Mouse (Mus musculus): Measurements from ENCODE around the gene Cd300ld2.
A peak's percentile ranks its signal among the peaks of the same experiment; 100 is the strongest.
"Not testable (repeated sequence)": the region's sequence is repeated elsewhere in the genome, so short reads cannot be mapped to it uniquely, and the experiment has no call there.

Cd300ld2 gene

DNA sequence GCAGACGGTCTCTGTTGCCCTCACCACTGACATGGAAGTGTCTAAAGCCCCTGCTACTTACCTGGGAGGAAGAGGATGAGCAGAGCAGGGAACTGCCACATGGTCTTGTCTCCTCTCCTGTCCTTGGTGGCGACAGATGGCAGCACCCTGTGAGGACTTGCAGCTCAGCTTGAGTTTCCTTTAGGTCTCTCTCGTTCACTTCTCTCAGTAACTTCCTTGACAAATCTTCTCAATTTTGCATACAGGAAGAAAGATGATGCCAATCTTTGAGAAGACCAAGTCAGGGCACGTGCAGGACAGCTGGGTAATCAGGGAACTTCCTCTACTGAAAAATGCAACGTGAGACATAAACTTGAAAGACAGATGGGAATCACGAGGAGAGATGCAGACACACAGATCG is at the start of gene Cd300ld2:
TSS of gene Cd300ld2 (minus strand) at position 101 of the 400 bp plus-strand sequence.
- not testable (repeated sequence) for DNase-seq (ENCODE audit: low spot score in 2 of 2)

DNA sequence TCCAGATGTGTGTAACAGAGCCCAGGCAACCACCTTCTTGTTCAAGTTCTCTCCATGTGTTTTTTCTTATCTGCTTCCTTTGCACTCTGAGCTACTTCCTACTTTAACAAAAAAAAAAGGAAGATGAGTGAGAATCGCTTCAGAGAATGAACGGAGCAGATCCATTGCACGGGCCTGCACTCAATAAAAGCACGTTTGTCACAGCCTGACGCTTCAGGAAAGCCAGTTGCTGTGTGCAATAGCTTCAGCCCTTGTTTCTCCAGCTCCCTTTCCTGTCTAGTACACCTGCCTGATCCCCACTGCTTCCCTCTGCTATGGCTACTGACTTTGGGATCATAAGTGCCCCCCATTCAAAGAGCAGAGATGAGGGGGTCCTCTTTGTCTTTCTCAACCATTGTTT is 46.1 kb upstream of the Cd300ld2 start, which contains the start of gene Cd300e:
TSS of gene Cd300e (minus strand) at position 101 of the 400 bp plus-strand sequence.
- DNase-seq (ENCODE audit: low spot score in 2 of 2), result no peak

DNA sequence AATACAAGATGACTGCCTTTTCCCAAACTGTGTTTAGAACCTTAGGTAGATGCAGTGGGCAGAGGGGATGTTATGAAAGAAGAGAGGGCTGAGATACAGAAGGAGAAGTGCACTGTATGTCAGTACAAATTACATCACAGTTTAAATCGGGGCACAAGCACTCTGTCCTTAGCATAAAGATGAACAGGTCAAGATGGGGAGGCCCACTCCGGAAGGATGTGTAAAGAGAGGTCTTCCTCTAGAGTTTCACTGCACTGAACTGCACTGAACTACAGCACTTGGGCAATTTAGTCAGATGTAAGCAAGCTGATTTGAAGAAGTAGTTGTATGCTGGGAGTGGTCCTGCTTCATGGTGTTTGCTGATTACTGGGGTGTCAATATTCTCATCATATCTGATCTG is 43.8 kb upstream of the Cd300ld2 start:
- no peak for DNase-seq (ENCODE audit: low spot score in 2 of 2)

DNA sequence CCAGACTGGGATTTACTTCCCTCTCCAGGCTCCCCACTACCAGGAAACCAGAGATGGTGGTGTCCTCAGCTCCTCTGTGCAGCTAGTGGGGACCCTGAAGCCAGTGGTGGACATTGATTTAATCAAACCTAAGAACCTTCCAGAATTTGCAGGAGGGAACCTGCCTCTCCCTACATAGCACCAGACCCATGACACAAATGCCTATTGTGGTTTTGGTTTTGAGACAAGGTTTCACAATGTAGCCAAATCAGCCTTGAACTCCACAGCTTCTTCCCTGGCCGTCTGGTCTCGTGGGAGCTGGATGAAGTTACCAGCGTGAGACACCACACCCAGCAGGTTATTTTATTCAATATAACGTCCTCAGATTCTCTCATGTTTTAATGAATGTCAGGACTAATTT is 42.7 kb upstream of the Cd300ld2 start:
- DNase-seq (ENCODE audit: low spot score in 2 of 2), result no peak

DNA sequence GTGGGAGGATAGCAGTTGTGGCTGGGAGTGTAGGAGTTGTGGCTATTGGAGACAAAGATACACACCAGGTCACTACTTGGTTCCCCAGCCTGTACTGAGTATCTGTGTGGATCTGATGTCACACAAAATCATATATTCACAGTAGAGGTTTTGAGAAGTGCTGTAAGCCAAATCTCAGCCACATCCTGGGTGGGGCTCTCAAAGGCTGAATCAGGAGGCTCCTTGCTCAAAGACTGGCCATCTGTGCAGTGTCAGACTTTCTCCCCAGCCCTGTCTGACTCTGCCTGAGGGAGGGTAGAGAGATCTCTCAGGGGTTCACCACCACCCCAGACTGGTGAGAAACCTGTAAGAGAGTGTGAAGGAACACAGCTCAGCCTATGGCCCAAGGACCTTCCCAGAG is 38.5 kb upstream of the Cd300ld2 start:
- no peak for DNase-seq (ENCODE audit: low spot score in 2 of 2)

DNA sequence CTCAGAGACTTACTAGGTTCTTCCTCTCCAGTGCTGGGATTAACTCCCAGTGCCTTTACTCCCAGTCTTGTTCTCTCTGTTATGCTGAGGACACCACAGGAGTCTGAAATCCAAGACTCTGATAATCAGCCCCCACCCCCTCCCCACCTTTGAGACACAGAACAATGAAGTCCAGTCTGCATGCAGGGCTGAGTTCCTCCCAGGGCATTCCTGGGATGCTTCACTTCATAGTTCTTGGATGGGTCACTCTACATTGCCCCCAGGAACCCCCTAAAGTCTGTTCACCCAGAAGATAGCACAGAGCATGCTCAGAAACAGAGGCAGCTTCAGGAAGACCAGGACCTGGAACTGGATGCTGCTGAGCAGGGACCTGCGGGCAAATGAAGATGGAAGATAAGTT is 37.0 kb upstream of the Cd300ld2 start:
- DNase-seq (ENCODE audit: low spot score in 2 of 2), result no peak

DNA sequence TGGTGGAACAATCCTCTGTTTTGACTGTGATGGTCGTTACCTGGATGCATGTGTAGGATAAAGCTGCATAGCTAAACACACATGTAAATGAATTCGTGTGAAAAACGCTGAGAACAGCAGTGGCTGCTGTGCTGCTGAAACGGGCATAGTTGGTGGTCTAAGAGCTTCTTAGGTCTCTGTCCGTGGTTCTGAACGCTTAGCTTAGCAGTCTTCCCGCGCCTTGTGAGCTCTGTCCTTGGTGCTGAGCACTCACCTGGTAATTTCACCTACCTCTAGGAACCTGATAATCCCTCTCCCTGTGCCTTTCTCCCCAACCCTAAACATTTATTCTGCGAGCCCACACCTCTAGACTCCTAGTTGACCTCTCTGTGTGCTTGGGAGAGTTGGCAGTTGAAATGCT is 36.2 kb upstream of the Cd300ld2 start:
- peak; percentile 25 to 68 for DNase-seq (ENCODE audit: low spot score in 2 of 2)

DNA sequence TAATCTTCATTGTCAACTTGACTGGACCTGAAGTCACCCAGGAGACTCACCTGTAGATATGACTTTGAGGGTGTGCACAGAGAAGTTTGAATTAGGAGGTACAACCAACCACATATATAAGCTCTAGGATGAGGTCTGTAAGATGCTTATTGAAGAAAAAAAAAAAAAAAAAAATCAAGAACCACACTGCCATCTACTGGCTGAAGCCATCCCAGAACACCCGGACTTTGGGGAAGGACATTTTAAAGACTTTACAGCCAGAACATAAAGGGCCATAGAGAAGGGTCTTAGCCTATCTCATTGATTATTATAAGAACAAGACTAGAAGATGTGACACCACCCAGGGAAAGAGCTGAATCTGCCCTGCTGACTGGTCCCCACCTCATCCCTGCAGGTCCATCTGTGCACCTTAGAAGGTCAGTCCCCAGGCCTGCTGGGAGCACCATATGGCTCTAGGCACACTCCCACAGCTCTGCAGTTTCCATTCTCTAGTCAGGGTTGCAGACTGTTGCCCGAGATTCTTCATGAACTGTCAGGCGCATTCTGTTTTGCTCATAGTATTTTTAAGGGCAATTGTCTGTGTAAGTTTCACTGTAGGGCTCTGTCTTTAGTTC is 33.4 kb upstream of the Cd300ld2 start:
- no peak for DNase-seq (ENCODE audit: low spot score in 2 of 2)

DNA sequence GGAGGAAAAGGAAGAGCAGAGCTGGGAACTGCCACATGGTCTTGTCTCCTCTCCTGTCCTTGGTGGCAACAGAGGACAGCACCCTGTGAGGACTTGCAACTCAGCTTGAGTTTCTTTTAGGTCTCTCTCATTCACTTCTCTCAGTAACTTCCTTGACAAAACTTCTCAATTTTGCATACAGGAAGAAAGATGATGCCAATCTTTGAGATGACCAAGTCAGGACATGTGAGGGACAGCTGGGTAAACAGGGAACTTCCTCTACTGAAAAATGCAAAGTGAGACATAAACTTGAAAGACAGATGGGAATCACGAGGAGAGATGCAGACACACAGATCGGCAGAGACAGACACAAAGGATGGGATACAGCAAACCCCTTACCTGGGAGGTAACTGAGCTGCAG is 32.3 kb upstream of the Cd300ld2 start, which contains the start of gene Cd300ld3:
TSS of gene Cd300ld3 (minus strand) at position 151 of the 400 bp plus-strand sequence.
- no peak for DNase-seq (ENCODE audit: low spot score in 2 of 2)

DNA sequence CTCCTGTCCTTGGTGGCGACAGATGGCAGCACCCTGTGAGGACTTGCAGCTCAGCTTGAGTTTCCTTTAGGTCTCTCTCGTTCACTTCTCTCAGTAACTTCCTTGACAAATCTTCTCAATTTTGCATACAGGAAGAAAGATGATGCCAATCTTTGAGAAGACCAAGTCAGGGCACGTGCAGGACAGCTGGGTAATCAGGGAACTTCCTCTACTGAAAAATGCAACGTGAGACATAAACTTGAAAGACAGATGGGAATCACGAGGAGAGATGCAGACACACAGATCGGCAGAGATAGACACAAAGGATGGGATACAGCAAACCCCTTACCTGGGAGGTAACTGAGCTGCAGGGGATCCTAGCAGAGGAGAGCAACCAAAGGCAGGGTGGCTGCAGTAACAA is 21.7 kb upstream of the Cd300ld2 start, which contains the start of gene Cd300ld5:
TSS of gene Cd300ld5 (minus strand) at position 101 of the 400 bp plus-strand sequence.
- not testable (repeated sequence) for DNase-seq (ENCODE audit: low spot score in 2 of 2)

DNA sequence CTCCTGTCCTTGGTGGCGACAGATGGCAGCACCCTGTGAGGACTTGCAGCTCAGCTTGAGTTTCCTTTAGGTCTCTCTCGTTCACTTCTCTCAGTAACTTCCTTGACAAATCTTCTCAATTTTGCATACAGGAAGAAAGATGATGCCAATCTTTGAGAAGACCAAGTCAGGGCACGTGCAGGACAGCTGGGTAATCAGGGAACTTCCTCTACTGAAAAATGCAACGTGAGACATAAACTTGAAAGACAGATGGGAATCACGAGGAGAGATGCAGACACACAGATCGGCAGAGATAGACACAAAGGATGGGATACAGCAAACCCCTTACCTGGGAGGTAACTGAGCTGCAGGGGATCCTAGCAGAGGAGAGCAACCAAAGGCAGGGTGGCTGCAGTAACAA is 10.9 kb upstream of the Cd300ld2 start, which contains the start of gene Cd300ld4:
TSS of gene Cd300ld4 (minus strand) at position 101 of the 400 bp plus-strand sequence.
- not testable (repeated sequence) for DNase-seq (ENCODE audit: low spot score in 2 of 2)

DNA sequence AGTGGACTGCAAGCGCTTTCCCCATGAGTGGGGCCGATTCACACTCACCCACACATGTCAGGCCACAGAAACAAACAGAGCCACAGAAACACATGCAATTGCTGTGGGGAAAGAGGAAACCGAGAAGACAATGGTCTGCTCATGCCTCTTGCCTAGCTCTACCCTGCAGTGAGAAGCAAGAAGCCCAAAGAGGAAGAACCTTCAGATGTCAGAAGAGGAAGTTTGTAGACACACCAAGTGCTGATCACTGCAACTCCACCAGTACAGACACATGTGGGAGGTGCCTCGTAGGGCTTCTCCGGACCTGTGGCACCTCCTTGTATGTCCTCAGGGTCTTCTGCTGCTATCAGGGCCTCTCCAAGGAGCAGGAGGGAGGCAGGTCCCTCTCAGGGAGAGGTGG is 11.9 kb downstream of the Cd300ld2 start:
- peak in 1 of 2 experiments; percentile 16 for DNase-seq (ENCODE audit: low spot score in 2 of 2)

DNA sequence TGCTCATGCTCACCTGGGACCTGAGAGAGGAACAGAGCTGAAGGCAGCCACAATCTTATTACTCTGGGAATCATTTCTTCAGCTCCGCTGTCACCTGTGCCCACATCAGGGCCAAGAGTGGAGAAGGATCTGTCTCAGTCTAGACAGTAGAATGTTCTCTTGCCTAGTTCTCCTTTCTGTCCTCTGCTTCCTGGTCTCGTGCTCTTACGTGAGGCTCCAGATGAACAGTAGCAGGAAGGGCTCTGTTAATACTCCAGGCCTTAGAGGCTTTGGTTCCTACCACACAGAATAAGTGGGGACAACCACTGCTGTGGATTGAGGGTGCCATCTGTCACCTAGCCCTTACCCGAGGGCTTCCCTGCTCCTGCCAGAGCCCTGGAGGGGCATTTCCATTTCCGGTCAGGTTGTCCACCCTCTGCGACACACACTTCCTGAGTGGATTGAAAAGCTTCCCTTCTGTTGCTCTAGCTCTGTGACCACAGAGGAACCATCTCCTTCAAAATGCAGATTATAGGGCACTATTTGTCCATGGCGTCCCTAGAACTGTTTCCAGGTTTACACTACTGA is 14.4 kb downstream of the Cd300ld2 start, which contains the start of gene Cd300c2:
TSS of gene Cd300c2 (minus strand) at position 407 of the 567 bp plus-strand sequence.
- no peak for DNase-seq (ENCODE audit: low spot score in 2 of 2)

DNA sequence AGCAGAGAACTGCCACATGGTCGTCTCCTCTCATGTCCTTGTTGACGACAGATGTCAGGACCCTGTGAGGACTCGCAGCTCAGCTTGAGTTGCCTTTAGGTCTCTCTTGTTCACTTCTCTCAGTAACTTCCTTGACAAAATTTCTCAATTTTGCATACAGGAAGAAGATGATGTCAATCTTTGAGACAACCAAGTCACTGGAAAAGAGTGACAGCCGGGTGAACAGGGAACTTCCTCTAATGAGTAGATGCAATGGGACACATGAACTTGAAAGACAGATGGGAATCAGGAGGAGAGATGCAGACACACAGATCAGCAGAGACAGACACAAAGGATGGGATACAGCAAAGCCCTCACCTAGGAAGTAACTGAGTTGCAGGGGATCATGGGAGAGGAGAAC is 26.2 kb downstream of the Cd300ld2 start, which contains the start of gene Cd300ld:
TSS of gene Cd300ld (minus strand) at position 130 of the 400 bp plus-strand sequence.
- DNase-seq (ENCODE audit: low spot score in 2 of 2), result no peak

DNA sequence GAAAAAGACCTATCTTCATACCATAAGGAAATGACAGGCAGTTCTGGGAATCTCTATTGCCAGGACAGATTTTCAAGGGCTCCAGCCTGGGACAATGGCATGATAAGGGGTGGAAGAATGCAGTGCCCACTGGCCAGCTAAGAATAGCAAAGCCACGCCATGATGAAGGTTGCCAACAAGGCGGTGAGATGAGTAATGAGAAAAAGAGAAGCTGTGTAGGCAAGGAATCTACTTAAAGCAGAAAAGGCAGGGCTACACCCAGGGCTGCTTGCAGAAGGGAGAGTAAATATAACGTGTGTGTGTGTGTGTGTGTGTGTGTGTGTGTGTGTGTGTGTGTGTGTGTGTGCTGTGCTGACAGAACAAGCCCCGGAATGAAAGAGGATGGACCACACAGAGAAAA is 34.1 kb downstream of the Cd300ld2 start:
- DNase-seq (ENCODE audit: low spot score in 2 of 2), result no peak

DNA sequence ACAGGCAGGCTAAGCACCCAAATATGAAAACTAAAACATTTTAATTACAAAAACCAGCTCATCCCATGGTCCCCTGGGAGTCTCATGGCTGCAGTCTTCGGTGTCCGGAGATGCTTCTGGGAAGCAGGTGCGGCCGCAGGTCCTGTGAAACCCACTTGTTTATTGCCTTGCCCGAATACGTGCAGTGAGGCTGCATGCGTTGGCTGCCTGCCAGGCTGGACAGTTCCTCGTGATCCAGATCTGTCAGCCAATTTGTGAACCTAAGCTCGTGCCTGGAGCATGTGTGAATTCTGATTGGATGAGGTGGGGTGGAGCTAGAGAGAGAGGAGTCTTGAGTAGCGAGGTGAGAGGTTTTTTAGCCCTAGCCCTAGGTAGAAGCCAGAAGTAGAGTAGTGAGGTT is 43.3 kb downstream of the Cd300ld2 start:
- DNase-seq (ENCODE audit: low spot score in 2 of 2), result no peak

DNA sequence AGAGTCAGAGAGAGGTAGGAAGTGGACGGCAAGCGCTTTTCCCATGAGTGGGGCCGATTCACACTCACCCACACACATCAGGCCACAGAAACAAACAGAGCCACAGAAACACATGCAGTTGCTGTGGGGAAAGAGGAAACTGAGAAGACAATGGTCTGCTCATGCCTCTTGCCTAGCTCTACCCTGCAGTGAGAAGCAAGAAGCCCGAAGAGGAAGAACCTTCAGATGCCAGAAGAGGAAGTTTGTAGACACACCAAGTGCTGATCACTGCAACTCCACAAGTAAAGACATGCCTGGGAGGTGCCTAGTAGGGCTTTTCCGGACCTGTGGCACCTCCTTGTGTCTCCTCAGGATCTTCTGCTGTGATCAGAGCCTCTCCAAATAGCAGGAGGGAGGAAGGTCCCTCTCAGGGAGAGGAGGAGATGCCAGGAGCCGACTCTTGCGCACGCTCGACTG is 47.2 kb downstream of the Cd300ld2 start, which contains the start of gene Cd300c:
TSS of gene Cd300c (minus strand) at position 406 of the 456 bp plus-strand sequence.
- DNase-seq (ENCODE audit: low spot score in 2 of 2), result peak in 1 of 2 experiments; percentile 19

DNA sequence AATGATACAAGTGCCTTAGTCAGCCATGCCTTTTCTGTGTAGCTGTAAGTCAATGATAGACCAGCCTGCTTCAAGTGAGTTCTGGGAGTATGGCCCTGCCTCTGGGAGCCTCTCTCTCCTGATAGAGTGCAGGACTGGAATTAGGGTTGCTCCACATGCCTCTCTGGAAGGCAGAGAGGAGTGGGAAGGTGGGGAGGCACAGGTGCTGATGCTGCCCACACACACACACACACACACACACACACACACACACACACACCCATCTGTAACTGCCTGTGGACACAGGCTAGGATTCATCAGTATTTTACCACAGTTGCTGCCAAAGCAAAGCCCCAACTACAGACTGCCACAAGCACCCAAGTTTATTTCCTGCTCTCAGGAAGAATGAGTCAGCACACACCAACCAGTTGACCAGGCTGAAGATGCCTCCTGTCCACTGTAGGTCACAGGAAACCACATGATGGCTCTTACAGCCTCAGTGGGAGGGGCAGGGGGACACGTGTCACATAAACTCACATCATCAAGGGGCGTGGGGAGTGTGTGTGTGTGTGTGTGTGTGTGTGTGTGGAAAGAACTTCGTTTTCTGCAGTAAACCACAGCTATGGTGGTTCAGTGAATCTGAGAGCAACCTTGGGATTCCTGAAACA is 50.7 kb downstream of the Cd300ld2 start:
- peak in 1 of 2 experiments; percentile 56 for DNase-seq (ENCODE audit: low spot score in 2 of 2)

DNA sequence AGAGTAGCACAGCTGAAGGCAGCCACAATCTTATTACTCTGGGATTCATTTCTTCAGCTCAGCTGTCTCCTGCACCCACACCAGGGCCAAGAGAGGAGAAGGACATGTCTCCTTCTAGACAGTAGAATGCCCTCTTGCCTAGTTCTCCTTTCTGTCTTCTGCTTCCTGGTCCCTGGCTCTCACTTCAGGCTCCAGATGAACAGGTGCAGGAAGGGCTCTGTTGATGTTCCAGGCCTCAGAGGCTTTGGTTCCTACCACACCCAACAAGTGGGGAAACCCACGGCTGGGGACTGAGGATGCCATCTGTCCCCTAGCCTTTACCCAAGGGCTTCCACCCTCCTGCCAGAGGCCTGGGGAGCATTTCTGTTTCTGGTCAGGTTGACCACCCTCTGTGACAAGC is 55.6 kb downstream of the Cd300ld2 start:
- no peak for DNase-seq (ENCODE audit: low spot score in 2 of 2)
